Mouse (Mus musculus) hindbrain, embryonic 11.5 days (tissue): Measurements from ENCODE around the gene Tmem213. TPM values are rescaled to one million over a fixed set of nuclear protein-coding genes. Genes with fewer than 3 reads are reported as not detected.

Source experiments
- ATAC-seq: fragments of 200-750 bp; cut with Nextera tagmentation; 2 replicates; pipeline ENCODE4 v1.8.0; 2017; ENCODE audit warnings: mild to moderate bottlenecking, moderate TSS enrichment, moderate library complexity; ENCODE audit not compliant: low FRiP score
- DNase-seq: peaks from one replicate; pipeline ENCODE4 v3.0.0-alpha.2; 2015; ENCODE audit warnings: low spot score
- H3K27ac ChIP-seq: fragments of 300-500 bp; sonication (generic); 2 replicates; pipeline ENCODE4 v1.5.1; 2014; ENCODE audit warnings: mild to moderate bottlenecking, low read depth, low read length
- H3K27me3 ChIP-seq: fragments of 300-500 bp; sonication (generic); 2 replicates; pipeline ENCODE4 v1.6.1; 2014; ENCODE audit warnings: mild to moderate bottlenecking, low read length, moderate library complexity, mixed read lengths; ENCODE audit not compliant: control insufficient read depth, insufficient read depth
- H3K36me3 ChIP-seq: fragments of 300-500 bp; sonication (generic); 2 replicates; pipeline ENCODE4 v1.6.1; 2014; ENCODE audit warnings: mild to moderate bottlenecking, low read length, moderate library complexity, mixed read lengths; ENCODE audit not compliant: control insufficient read depth, insufficient read depth
- H3K4me1 ChIP-seq: fragments of 300-500 bp; sonication (generic); replicated peaks from 2 replicates; pipeline ENCODE4 v1.6.1; 2014; ENCODE audit warnings: low read length, mixed read lengths; ENCODE audit not compliant: control insufficient read depth, insufficient read depth
- H3K4me2 ChIP-seq: fragments of 300-500 bp; sonication (generic); replicated peaks from 2 replicates; pipeline ENCODE4 v1.6.1; 2014; ENCODE audit warnings: mild to moderate bottlenecking, low read depth, low read length
- H3K4me3 ChIP-seq: fragments of 300-500 bp; sonication (generic); 2 replicates; pipeline ENCODE4 v1.5.1; 2014; ENCODE audit warnings: low read depth, low read length
- H3K9ac ChIP-seq: fragments of 300-500 bp; sonication (generic); 2 replicates; pipeline ENCODE4 v1.6.1; 2014; ENCODE audit warnings: low read depth, low read length
- H3K9me3 ChIP-seq: fragments of 300-500 bp; sonication (generic); 2 replicates; pipeline ENCODE4 v1.6.1; 2016; ENCODE audit warnings: low read length; ENCODE audit not compliant: control insufficient read depth
- WGBS: fragments of 180-500 bp; shearing (Covaris S2); extraction: QIAGEN DNeasy Blood & Tissue Kit; methylation state at CpG from one replicate; pipeline ENCODE4 v1.1.7; 2014; 5-methylcytosine and 5-hydroxymethylcytosine counted together
- polyA plus RNA-seq: library from polyadenylated mRNA; unstranded; fragments of >200 nt; fragmentation: Nextera tagmentation; extraction: Ambion mirVana; gene quantifications from 2 replicates; pipeline ENCODE4 v1.2.1, GENCODE M21; 2014

The Tmem213 gene
- polyA plus RNA-seq, 1 experiment from 2014 or later, result not detected

- H3K9ac ChIP-seq, result no peak overlapping the region
- H3K36me3 ChIP-seq, result no peaks in the 10 kb centered on the region
- ATAC-seq (peak; percentile 13; the same call in 1 of the 2 replicates), DNase-seq (peak; percentile 48)
- H3K4me1 ChIP-seq, result peaks cover 3% of the 10 kb centered on the region; the same call in 1 of the 2 replicates
- WGBS, result 54% methylated on average over 16 of the region's 16 CpGs
- no peaks in the 10 kb centered on the region for H3K27me3 ChIP-seq
- peak overlapping the region; percentile 40; the same call in 1 of the 2 replicates for H3K27ac ChIP-seq
- no peak overlapping the region for H3K4me3 ChIP-seq
- no peak overlapping the region for H3K4me2 ChIP-seq
- H3K9me3 ChIP-seq, result no peaks in the 10 kb centered on the region
Observed at GRCm38 (mm10) chr6:38157925-38158324, 48.9 kb downstream of the Tmem213 start.

GRCm38 (mm10) chr6:38159576-38159975 is 50.5 kb downstream of the Tmem213 start:
- H3K27me3 ChIP-seq, result no peaks in the 10 kb centered on the region
- WGBS, result 83% methylated on average over 4 of the region's 4 CpGs
- no peaks in the 10 kb centered on the region for H3K36me3 ChIP-seq
- no peak overlapping the region for H3K9ac ChIP-seq
- ATAC-seq (no peak), DNase-seq (no peak)
- H3K27ac ChIP-seq, result no peak overlapping the region
- H3K4me1 ChIP-seq, result peaks cover 3% of the 10 kb centered on the region; the same call in 1 of the 2 replicates
- H3K9me3 ChIP-seq, result no peaks in the 10 kb centered on the region
- no peak overlapping the region for H3K4me3 ChIP-seq
- no peak overlapping the region for H3K4me2 ChIP-seq

DNA sequence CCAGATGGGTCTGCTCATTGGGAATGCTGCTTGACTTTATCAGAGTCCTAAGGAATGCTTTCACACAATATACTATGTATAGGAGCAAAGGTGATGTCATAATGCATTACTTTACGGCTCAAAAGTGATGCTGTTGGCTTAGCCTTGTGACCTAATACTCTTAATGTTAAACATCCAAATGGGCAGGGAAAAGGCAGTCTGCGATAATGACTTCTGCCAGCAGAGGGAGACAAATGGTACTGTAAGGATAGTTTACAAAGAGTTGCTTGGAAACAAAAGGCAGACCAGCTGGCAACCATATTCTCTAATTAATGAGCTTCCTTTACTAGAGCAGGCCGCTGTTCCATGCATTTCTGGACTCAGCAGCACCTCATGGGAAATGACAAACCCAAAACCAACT is 51.0 kb downstream of the Tmem213 start:
- peaks cover 3% of the 10 kb centered on the region; the same call in 1 of the 2 replicates for H3K4me1 ChIP-seq
- no peaks in the 10 kb centered on the region for H3K9me3 ChIP-seq
- 24% methylated on average over 3 of the region's 3 CpGs for WGBS
- H3K27me3 ChIP-seq, result no peaks in the 10 kb centered on the region
- H3K4me3 ChIP-seq, result no peak overlapping the region
- H3K27ac ChIP-seq, result peak overlapping the region; percentile 61; the same call in 1 of the 2 replicates
- peak; percentile 56; the same call in 1 of the 2 replicates for ATAC-seq
- peak; percentile 94 for DNase-seq
- H3K9ac ChIP-seq, result no peak overlapping the region
- H3K36me3 ChIP-seq, result no peaks in the 10 kb centered on the region
- no peak overlapping the region for H3K4me2 ChIP-seq

- Histone ChIP-seq H3K27me3 (no peaks in the 10 kb centered on the region), H3K9ac (no peak overlapping the region), H3K4me1 (peaks cover 3% of the 10 kb centered on the region; the same call in 1 of the 2 replicates), H3K9me3 (no peaks in the 10 kb centered on the region), H3K27ac (peak overlapping the region; percentile 61; the same call in 1 of the 2 replicates), H3K4me3 (no peak overlapping the region), H3K4me2 (no peak overlapping the region), H3K36me3 (no peaks in the 10 kb centered on the region)
- DNase-seq (no peak), ATAC-seq (peak; percentile 4)
- 74% methylated on average over 2 of the region's 2 CpGs for whole genome bisulfite sequencing
Observed at GRCm38 (mm10) chr6:38160556-38160955, 51.5 kb downstream of the Tmem213 start.

DNA sequence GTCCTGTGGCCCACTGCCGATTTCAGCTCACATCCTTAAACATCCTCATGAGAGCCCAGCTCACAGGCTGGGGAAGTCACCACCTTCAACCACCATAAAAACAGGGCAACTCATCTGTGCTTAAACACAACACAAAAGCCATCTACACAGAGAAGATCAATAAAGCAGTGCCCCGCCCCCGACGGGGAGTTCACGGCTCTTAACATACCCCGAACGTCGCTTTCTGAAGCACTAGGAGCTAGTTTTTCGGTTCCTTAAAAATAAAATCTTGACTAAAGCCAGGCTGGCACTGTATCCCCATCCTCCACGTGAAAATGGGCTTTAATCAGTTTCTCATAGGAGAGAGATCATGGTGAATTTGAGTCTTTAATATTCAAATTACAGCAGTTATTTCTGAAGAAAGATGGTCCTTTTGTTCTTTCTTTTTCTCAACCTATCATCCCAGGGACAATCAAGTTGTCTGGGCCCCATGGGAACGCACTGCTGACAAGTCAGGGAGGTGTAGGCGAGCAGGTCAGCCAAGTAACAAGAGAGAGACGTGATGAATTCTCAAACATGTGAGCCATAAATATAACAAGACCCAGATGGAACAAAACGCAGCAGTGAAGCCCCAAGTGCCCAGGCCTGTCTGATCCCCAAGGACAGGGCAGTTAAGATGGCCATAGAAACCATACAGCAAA is 53.9 kb downstream of the Tmem213 start:
- 0 out of 2 replicates have a peak, but pooled peaks have one; percentile 3 for ATAC-seq
- peak overlapping the region; percentile 72 for H3K27ac ChIP-seq
- WGBS, result 46% methylated on average over 14 of the region's 14 CpGs
- no peaks in the 10 kb centered on the region for H3K27me3 ChIP-seq
- H3K36me3 ChIP-seq, result peaks cover under 1% of the 10 kb centered on the region; the same call in 1 of the 2 replicates
- peaks cover 3% of the 10 kb centered on the region; the same call in 1 of the 2 replicates for H3K4me1 ChIP-seq
- H3K4me2 ChIP-seq, result no peak overlapping the region
- H3K4me3 ChIP-seq, result no peak overlapping the region
- peak; percentile 44 for DNase-seq
- no peak overlapping the region for H3K9ac ChIP-seq
- no peaks in the 10 kb centered on the region for H3K9me3 ChIP-seq

- WGBS, result 86% methylated on average over 6 of the region's 6 CpGs
Observed at GRCm38 (mm10) chr6:38164705-38165104, 55.6 kb downstream of the Tmem213 start.

GRCm38 (mm10) chr6:38165385-38165784 is 56.3 kb downstream of the Tmem213 start:
- Histone ChIP-seq H3K9ac (no peak overlapping the region), H3K27ac (peak overlapping the region; percentile 54; the same call in 1 of the 2 replicates), H3K9me3 (no peaks in the 10 kb centered on the region), H3K27me3 (no peaks in the 10 kb centered on the region), H3K4me1 (peaks cover 3% of the 10 kb centered on the region; the same call in 1 of the 2 replicates), H3K4me3 (no peak overlapping the region), H3K36me3 (peaks cover 6% of the 10 kb centered on the region), H3K4me2 (no peak overlapping the region)
- WGBS, result 73% methylated on average over 6 of the region's 6 CpGs
- ATAC-seq (no peak), DNase-seq (no peak)

More at GRCm38 (mm10) chr6:38164705-38165104, 55.6 kb downstream of the Tmem213 start:
- DNase-seq (no peak), ATAC-seq (no peak)
- Histone ChIP-seq H3K36me3 (peaks cover 6% of the 10 kb centered on the region; the same call in 1 of the 2 replicates), H3K4me3 (no peak overlapping the region), H3K27me3 (no peaks in the 10 kb centered on the region), H3K4me1 (peaks cover 3% of the 10 kb centered on the region; the same call in 1 of the 2 replicates), H3K9me3 (no peaks in the 10 kb centered on the region), H3K27ac (no peak overlapping the region), H3K9ac (no peak overlapping the region), H3K4me2 (no peak overlapping the region)
